24 mouse cellular contexts compared by ENCODE assay signal in genomic region chr10:120432081-120432480, GRCm38 (mm10). TPM values are rescaled to one million over a fixed set of nuclear protein-coding genes. Genes with fewer than 3 reads are reported as not detected.
DNase-seq lines count a peak whose midpoint lies in the region; ATAC-seq lines count a peak whose summit lies in the region.
"Had no signal": no experiment of that assay in that cellular context is flagged by ENCODE, and none has a peak within 500 bp of the region (broad histone marks: within the 10 kb centered on the region; RNA-seq: fewer than 3 reads in every experiment).

No protein-coding gene starts in this region.

- DNase-seq in ZHBTc4 (ENCODE audit: low read depth, low spot score) = peak; percentile 76
- DNase-seq in limb, embryonic 10.5 days (ENCODE audit: low spot score) = no peak
- DNase-seq in embryo, embryonic 10.5 days (ENCODE audit: low spot score) = no peak
- DNase-seq: cerebellum, adult 18-20 months; cerebellum, postnatal 36 days; gastrocnemius, postnatal 25 days; kidney, adult 18-20 months; layer of hippocampus, postnatal 36 days; lung, postnatal 10 days; right cerebral cortex, postnatal 25 days; thymus, postnatal 14 days had no signal

- no peaks in the 10 kb centered on the region for H3K36me3 ChIP-seq in hindbrain, embryonic 12.5 days
- no peaks in the 10 kb centered on the region for H3K36me3 ChIP-seq in hindbrain, embryonic 13.5 days
- peaks cover 8% of the 10 kb centered on the region for H3K36me3 ChIP-seq in megakaryocyte, embryonic 14.5 days (replicated peaks; ENCODE audit: low read length)
- peaks cover 88% of the 10 kb centered on the region for H3K36me3 ChIP-seq in limb, embryonic 10.5 days
- H3K36me3 ChIP-seq: forebrain, embryonic 15.5 days; hindbrain, embryonic 15.5 days; limb, embryonic 15.5 days; neural tube, embryonic 15.5 days had no signal

- H3K27me3 ChIP-seq in hindbrain, embryonic 12.5 days = no peaks in the 10 kb centered on the region
- H3K27me3 ChIP-seq in hindbrain, embryonic 13.5 days = no peaks in the 10 kb centered on the region
- no peaks in the 10 kb centered on the region for H3K27me3 ChIP-seq in megakaryocyte, embryonic 14.5 days (replicated peaks)
- no peaks in the 10 kb centered on the region for H3K27me3 ChIP-seq in limb, embryonic 10.5 days (ENCODE audit: low read depth, poor library complexity, severe bottlenecking)
- H3K27me3 ChIP-seq: hindbrain, embryonic 15.5 days; limb, embryonic 15.5 days; neural tube, embryonic 15.5 days; Patski had no signal

- no peak overlapping the region for H3K9ac ChIP-seq in hindbrain, embryonic 12.5 days
- no peak overlapping the region for H3K9ac ChIP-seq in hindbrain, embryonic 13.5 days
- H3K9ac ChIP-seq: forebrain, embryonic 15.5 days; hindbrain, embryonic 15.5 days; limb, embryonic 15.5 days; neural tube, embryonic 15.5 days had no signal

- peaks cover 38% of the 10 kb centered on the region for H3K4me1 ChIP-seq in hindbrain, embryonic 12.5 days
- peaks cover 28% of the 10 kb centered on the region for H3K4me1 ChIP-seq in hindbrain, embryonic 13.5 days (replicated peaks)
- H3K4me1 ChIP-seq in megakaryocyte, embryonic 14.5 days = peaks cover 71% of the 10 kb centered on the region
- peaks cover 83% of the 10 kb centered on the region for H3K4me1 ChIP-seq in limb, embryonic 10.5 days

- H3K27ac ChIP-seq in hindbrain, embryonic 12.5 days = 0 out of 2 replicates have a peak overlapping the region, but pooled peaks have one; percentile 23
- H3K27ac ChIP-seq in hindbrain, embryonic 13.5 days = no peak overlapping the region; the same call in 1 of the 2 replicates
- peak overlapping the region; percentile 75 for H3K27ac ChIP-seq in limb, embryonic 10.5 days
- H3K27ac ChIP-seq: forebrain, embryonic 15.5 days; hindbrain, embryonic 15.5 days; neural tube, embryonic 15.5 days had no signal

- H3K4me2 ChIP-seq in hindbrain, embryonic 12.5 days (replicated peaks) = no peak overlapping the region
- H3K4me2 ChIP-seq in hindbrain, embryonic 13.5 days = no peak overlapping the region
- H3K4me2 ChIP-seq: forebrain, embryonic 15.5 days; hindbrain, embryonic 15.5 days; limb, embryonic 15.5 days; neural tube, embryonic 15.5 days had no signal

- ATAC-seq in hindbrain, embryonic 12.5 days (ENCODE audit: low FRiP score) = no peak
- no peak for ATAC-seq in hindbrain, embryonic 13.5 days (ENCODE audit: low FRiP score)
- ATAC-seq in megakaryocyte, adult 5-6 weeks (ENCODE audit: poor library complexity, severe bottlenecking) = no peak
- ATAC-seq: forebrain, embryonic 15.5 days; midbrain, embryonic 16.5 days had no signal

- no peaks in the 10 kb centered on the region for H3K9me3 ChIP-seq in hindbrain, embryonic 12.5 days (replicated peaks)
- H3K9me3 ChIP-seq in hindbrain, embryonic 13.5 days = no peaks in the 10 kb centered on the region
- no peaks in the 10 kb centered on the region for H3K9me3 ChIP-seq in megakaryocyte, embryonic 14.5 days
- H3K9me3 ChIP-seq in limb, embryonic 10.5 days (replicated peaks) = no peaks in the 10 kb centered on the region
- H3K9me3 ChIP-seq: forebrain, embryonic 15.5 days; hindbrain, embryonic 15.5 days; limb, embryonic 15.5 days; neural tube, embryonic 15.5 days had no signal

- 66% methylated on average over 9 of the region's 9 CpGs for WGBS in hindbrain, embryonic 12.5 days
- 66% methylated on average over 9 of the region's 9 CpGs for WGBS in hindbrain, embryonic 13.5 days
- WGBS in limb, embryonic 10.5 days = 73% methylated on average over 9 of the region's 9 CpGs

- no peak overlapping the region for H3K4me3 ChIP-seq in hindbrain, embryonic 12.5 days
- no peak overlapping the region for H3K4me3 ChIP-seq in hindbrain, embryonic 13.5 days
- H3K4me3 ChIP-seq in megakaryocyte, embryonic 14.5 days (replicated peaks) = peak overlapping the region; percentile 31
- H3K4me3 ChIP-seq in limb, embryonic 10.5 days = no peak overlapping the region
- H3K4me3 ChIP-seq: erythroblast, embryonic 14.5 days; forebrain, embryonic 15.5 days; hindbrain, embryonic 15.5 days; limb, embryonic 15.5 days; neural tube, embryonic 15.5 days had no signal

RNA-seq across cellular contexts. Expression of gene Hmga2, which starts 44.2 kb away (rescaled TPM):
- 26.5 and 33.6 TPM in 2 replicates for polyA plus RNA-seq in hindbrain, embryonic 12.5 days (2016; fragmentation: Nextera tagmentation; extraction: Ambion mirVana)
- polyA plus RNA-seq in hindbrain, embryonic 13.5 days (2015; fragmentation: Nextera tagmentation; extraction: Ambion mirVana) = 4.3 and 5.1 TPM in 2 replicates
- 5.4 and 7.0 TPM in 2 replicates for polyA plus RNA-seq in megakaryocyte, embryonic 14.5 days (2012; ENCODE audit: insufficient read depth, low replicate concordance)
- total RNA-seq in megakaryocyte, adult 5-6 weeks (2015) = 0.42 and 0.48 TPM in 2 replicates
- 0.15 TPM in 1 of 2 replicates, not detected in the other for total RNA-seq in megakaryocyte, adult 5-6 weeks (2017)
- polyA plus RNA-seq in limb, embryonic 10.5 days (2016; fragmentation: Nextera tagmentation; extraction: Ambion mirVana) = 129 and 160 TPM in 2 replicates
- total RNA-seq: heart, adult 8-10 months had no signal
- polyA plus RNA-seq: spleen, adult 2 months had no signal
